Mouse (Mus musculus) kidney, postnatal 25 days (tissue): ENCODE results near the gene Slc26a11.
"Not testable (repeated sequence)": the region's sequence is repeated elsewhere in the genome, so short reads cannot be mapped to it uniquely, and the experiment has no call there.

Experiments used
- DNase-seq, 2 experiments: peaks; one replicate each; pipeline ENCODE4 v3.0.0; 2021; ENCODE audit warnings: mixed read lengths in 2 of 2

The Slc26a11 gene

GRCm38 (mm10) chr11:119362769-119363533 is 7.6 kb downstream of the Slc26a11 start:
- no peak for DNase-seq

DNA sequence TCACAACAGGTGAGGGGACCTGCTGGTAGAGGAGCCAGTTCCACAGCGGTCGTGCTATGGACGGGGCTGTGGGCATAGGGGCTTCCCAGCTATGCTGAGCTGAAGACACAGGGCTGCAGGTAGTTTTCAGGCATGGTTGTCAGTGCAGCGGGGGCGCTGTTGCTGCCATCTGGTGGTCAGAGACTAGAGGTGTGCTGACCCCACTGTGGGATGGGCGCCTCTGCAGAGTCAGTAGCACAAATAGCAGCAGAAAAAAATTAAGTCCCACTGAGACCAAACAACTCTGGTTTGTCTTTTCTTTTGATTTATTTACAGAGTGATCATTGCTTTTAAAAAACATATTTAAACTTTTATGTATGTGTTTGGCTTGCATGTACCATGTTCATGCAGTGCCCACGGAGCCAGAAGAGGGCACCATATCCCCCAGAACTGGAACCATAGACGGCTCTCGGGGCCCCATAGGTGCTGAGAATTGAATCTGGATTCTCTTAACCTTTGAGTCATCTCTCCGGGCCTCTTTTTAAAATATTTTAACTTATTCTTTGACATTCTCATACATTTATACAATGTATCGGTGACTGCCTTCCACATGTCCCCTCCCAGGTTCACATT is 8.3 kb downstream of the Slc26a11 start:
- DNase-seq, result peak; percentile 74 to 81

DNA sequence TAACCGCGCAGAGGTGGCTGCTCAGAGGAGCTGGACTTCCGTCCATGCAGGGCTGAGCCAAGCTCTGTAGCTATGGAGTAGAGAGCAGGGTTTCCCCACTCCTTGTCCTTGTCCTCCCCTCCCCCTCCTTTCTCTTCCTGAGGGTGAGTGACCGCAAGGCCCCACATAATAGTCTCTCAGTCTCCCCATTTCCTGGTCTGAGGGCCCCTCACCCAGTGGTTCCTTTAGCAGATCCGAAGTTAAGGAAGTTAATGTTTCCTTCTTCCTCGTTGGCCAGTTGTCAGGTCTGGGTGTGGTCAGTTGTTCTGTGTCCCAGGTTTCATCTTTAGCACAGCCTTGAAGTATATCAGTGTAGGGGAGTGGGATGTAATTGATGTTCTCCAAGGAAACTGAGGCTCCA is 20.1 kb downstream of the Slc26a11 start:
- DNase-seq, result no peak

- no peak for DNase-seq
These were observed 22.0 kb downstream of the Slc26a11 start for GRCm38 (mm10) chr11:119377326-119377725.

DNA sequence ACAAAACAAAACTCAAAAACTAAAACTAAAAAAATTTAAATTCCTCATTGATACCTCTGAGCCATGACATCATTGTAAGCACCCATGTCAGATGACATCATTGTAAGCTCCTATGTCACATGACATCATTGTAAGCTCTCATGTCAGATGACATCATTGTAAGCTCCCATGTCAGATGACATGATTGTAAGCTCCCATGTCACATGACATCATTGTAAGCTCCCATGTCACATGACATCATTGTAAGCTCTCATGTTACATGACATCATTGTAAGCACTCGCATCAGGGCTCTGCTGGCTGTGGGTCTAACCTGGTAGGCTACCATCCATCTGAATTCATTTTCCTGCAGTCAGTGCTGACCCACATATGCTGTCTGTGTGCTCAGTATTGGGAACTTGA is 23.2 kb downstream of the Slc26a11 start:
- DNase-seq, result no peak

DNA sequence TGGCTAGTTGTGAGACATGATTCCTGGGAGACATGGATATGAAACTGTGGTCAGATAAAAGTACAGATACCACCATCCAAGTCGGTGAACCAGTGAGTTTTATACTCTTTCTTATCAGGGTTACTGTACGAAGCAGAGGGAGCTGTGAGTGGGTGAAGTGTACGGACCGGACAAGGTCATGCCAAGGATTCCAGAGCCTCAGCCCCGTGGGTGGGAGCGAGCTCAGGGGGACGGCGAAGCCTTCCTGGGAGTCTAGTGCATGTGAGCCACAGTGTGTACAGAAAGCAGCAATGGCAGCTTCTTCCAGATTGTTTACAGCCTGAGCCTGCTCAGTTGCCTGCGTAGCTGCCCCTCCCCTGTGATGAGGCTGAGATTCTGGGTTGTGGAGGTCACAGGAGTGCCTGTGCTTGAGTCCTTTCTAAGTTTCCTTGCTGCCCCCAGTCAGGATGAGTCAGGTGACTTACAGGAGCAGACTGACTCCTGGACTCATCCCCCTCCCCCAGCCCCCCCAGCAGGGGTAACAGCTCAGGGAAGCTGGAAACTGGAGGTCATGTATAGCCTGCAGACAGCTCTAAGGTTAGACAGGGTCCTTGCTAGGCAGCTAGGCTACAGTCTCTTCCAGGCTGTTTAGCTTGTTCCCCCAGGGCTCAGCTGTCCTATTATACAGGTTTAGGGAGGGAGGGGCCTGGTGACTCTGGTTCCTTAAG is 26.4 kb downstream of the Slc26a11 start:
- no peak for DNase-seq

DNA sequence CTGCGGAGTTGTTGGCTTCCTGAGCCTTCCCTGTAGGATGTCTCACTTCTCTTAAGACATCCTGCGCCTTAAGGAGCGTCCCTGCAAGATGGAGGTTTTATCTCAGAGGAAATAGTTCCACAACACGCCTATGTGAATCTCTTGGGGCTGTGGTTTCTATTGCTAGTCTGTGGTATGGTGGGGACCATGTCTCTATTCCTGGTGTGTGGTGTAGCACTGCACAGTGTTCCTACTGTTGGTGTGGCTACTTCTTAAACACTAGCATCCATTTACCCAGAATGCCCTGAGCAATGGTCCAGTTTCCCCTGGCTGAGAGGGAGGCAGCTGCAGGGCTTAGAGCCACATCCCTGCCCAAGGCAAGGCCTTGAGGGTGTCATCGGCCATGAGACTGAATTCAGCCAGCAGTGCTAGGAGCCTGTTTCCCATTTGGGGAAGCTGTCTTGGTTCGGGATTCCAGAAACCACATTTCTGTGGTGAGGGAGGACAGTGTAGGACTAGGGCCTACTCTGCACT is 27.0 kb downstream of the Slc26a11 start:
- DNase-seq, result no peak

DNA sequence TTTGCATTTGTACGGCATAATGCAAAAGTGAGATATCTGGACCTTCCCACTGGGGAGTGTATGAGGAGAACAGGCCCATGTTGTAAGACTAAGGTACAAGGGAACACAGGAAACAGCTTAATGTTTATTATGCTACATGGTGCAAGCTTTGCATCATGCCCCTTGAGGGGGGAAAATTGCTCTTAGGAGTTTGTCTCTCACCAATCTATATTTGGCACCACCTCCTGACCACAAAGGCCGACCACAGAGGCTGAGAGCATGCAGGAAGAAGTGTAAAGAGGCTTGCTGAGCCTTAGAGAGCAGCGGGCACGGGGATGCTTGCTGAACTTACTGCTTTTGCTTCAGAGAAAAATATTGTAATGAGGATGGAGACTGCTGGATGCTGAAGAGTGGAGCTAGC is 29.5 kb downstream of the Slc26a11 start:
- DNase-seq, result no peak

GRCm38 (mm10) chr11:119386306-119386705 is 30.9 kb downstream of the Slc26a11 start:
- DNase-seq, result no peak

GRCm38 (mm10) chr11:119387273-119387672 is 31.9 kb downstream of the Slc26a11 start:
- DNase-seq, result not testable (repeated sequence)

GRCm38 (mm10) chr11:119389851-119390270 is 34.5 kb downstream of the Slc26a11 start:
- DNase-seq, result peak; percentile 87 to 93

DNA sequence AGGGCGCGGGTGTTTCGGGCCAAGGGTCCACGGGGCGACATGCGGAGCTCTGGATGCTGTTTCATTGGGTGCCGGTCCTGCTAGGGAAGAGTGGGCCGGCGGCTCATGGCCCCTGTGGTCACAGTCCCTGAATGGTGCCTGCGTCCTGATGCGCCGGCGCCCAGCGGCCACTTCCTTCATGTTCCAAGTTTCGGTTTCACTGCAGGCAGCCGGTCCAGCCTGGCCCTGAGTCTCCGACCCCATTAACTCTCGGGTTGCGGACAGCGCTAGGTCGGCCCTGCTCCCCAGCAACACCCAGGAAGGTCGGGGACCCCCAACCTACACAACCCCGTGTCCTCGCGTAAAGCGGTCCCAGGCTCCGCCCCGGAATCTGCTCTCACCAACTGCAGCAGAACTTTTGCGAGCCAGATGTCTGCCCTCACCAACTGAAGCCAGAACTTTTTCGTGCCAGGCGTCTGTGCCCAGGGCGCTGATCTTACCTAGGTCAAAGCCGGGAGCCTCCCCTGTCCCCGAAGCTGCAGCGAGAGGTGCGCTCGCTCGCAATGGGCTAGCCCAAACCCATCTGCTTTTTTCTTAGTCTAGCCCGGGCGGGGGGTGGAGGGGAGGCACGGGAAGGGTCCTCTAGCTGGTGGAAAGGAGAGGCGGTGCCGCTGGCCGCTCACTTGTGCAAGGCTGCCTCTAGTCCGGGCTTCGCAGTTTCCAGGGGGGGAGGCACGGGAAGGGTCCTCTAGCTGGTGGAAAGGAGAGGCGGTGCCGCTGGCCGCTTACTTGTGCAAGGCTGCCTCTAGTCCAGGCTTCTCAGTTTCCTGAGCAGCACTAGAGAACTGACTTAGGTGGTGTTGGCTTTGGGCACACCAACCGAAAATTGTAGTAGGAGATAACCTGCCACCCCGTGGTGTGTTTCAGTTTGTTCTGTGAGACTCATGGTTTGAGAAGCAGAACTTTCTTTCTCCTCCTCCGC is 35.2 kb downstream of the Slc26a11 start:
- DNase-seq, result peak; percentile 79 to 86

DNA sequence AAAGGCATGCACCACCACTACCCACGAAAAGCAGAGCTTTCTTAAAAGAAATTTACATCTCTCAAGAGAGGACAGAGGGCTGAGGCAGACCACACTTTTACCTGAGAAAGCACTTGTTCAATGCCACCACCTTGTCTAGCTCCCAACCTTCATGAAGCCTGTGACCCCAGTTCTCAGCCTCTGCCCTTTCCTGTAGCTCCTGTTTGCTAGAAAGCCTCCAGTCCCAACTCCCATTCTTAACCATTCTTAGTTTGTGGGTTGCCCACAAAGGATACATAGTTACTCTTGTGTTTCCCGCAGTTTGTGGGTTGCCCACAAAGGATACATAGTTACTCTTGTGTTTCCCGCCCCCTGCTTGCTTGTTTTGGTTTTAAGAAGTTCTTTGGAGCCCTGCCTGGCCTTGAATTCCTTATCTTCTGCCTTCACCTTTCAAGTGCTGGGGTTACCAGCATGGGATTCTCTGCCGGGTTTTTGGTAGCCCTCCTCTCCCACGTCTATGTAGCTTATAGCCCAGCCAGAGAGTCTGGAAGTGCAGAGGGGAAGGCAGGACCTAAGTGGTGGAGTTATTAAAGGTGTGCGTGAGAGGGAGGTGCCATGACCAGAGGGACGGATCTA is 36.1 kb downstream of the Slc26a11 start:
- no peak for DNase-seq

- peak; percentile 88 to 94 for DNase-seq
These were observed 36.8 kb downstream of the Slc26a11 start for GRCm38 (mm10) chr11:119392001-119392614.

- DNase-seq, result peak; percentile 79
These were observed 37.6 kb downstream of the Slc26a11 start, which contains the start of gene Rnf213 for GRCm38 (mm10) chr11:119392800-119393482. Gene Rnf213 (plus strand): TSS chr11:119393100.

DNA sequence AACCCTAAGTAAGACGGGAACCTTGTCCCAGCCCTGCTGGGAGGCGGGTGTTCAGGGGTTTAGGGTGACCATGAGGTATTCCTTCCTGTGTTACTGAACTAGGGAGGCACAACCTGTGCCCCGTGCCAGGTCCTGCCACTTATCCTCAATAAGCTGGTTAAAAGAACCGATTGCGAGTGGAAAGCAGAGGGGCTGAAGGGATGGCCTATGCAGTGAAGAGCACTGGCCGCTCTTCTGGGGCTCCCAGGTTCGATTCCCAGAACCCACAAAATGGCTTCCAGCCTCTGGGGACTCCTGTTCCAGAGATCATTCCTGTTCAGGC is 38.1 kb downstream of the Slc26a11 start:
- DNase-seq, result peak in 1 of 2 experiments; percentile 51

- DNase-seq, result peak in 1 of 2 experiments; percentile 58
These were observed 38.9 kb downstream of the Slc26a11 start for GRCm38 (mm10) chr11:119394210-119394609.

DNA sequence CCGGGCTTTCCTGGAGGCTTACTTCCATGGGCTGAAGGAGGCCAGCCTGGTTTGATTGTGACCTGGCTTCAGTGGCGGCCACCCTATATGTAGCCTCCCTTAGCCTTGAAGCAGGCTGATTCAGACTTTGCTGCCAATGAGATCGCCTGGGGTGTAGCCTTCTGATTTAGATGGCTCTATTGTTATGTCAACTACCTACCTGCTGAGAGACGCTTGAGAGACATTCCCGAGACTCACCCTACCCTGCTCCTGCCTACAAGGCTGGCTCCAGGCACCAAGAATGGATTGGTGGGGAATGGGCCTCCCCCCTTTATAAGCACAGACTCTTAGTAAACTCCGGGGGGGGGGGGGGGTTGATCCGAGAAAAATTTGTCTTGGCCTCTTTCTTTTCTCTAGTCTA is 40.0 kb downstream of the Slc26a11 start:
- DNase-seq, result no peak

- DNase-seq, result no peak
These were observed 40.6 kb downstream of the Slc26a11 start for GRCm38 (mm10) chr11:119395931-119396330.

GRCm38 (mm10) chr11:119396461-119396860 is 41.1 kb downstream of the Slc26a11 start:
- DNase-seq, result peak in 1 of 2 experiments; percentile 33
